Mouse (Mus musculus) thymus, adult 2 months (tissue): ENCODE measurements at regions not wholly inside any gene's neighbourhood (a gene's known extent, or its start where the extent isn't known, plus 50 kb on each side); places are given as distances from the start of the nearest gene placed in this dataset.

Source experiments
- CTCF ChIP-seq: fragments of 200-500 bp; IDR thresholded peaks from 2 replicates; pipeline ENCODE4 v1.5.1; 2012; ENCODE audit warnings: mild to moderate bottlenecking, control low read depth, low read length, moderate library complexity, borderline replicate concordance; ENCODE audit not compliant: control insufficient read depth, poor library complexity, insufficient read depth; ENCODE audit errors: extremely low read depth
- POLR2A ChIP-seq: fragments of 200-500 bp; IDR thresholded peaks from 2 replicates; pipeline ENCODE4 v1.6.1; 2012; ENCODE audit warnings: mild to moderate bottlenecking, low read length, control low read depth, moderate library complexity; ENCODE audit not compliant: control insufficient read depth, poor library complexity, insufficient read depth; ENCODE audit errors: extremely low read depth

DNA sequence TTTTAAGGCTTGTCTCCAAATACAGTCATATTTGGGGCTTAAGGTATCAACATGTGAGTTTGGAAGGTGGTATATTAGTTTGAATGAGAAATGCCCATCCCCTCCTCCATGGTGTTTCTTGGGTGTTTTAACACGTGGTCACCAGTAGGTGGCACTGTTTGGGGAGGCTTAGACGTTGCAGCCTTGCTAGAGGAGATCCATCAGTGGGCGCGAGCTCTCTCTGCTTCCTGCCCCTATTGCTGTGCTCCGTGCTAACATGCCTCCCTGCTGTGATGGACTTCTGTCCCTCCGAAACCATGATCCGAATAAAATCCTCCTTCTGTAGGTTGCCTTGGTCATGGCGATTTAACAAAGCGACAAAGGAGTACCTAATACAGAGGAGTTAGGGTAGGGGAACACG, 183.3 kb downstream of the Barhl2 start:
- TF ChIP-seq CTCF, result peak; percentile 49; the same call in 1 of the 2 replicates
- no peak for TF ChIP-seq POLR2A
